In genomic region chr9:46352651-46353329, GRCm38 (mm10) we compare ENCODE assay signal across 21 mouse cellular contexts. TPM values are rescaled to one million over a fixed set of nuclear protein-coding genes. Genes with fewer than 3 reads are reported as not detected.
DNase-seq lines count a peak whose midpoint lies in the region; ATAC-seq and TF ChIP-seq lines count a peak whose summit lies in the region.
"Had no signal": no experiment of that assay in that cellular context is flagged by ENCODE, and none has a peak within 500 bp of the region (broad histone marks: within the 10 kb centered on the region; RNA-seq: fewer than 3 reads in every experiment).

No protein-coding gene starts in this region.

- H3K9me3 ChIP-seq in kidney, embryonic 15.5 days (replicated peaks), result no peaks in the 10 kb centered on the region
- no peaks in the 10 kb centered on the region for H3K9me3 ChIP-seq in midbrain, embryonic 13.5 days
- H3K9me3 ChIP-seq in midbrain, embryonic 14.5 days (ENCODE audit: control insufficient read depth, low read length), result no peaks in the 10 kb centered on the region
- no peaks in the 10 kb centered on the region for H3K9me3 ChIP-seq in midbrain, postnatal 0 days (ENCODE audit: low read length)
- H3K9me3 ChIP-seq: forebrain, embryonic 15.5 days had no signal

- H3K27me3 ChIP-seq in kidney, embryonic 15.5 days, result peaks cover 27% of the 10 kb centered on the region
- peaks cover 11% of the 10 kb centered on the region; the same call in 1 of the 2 replicates for H3K27me3 ChIP-seq in midbrain, embryonic 13.5 days
- H3K27me3 ChIP-seq in midbrain, embryonic 14.5 days (ENCODE audit: control insufficient read depth, insufficient read depth, low read length), result no peaks in the 10 kb centered on the region
- no peaks in the 10 kb centered on the region; the same call in 1 of the 2 replicates for H3K27me3 ChIP-seq in midbrain, postnatal 0 days (ENCODE audit: insufficient read depth, low read length)

- DNase-seq in heart, adult 11 months, result peak; percentile 79
- DNase-seq in heart, postnatal 4 days, result no peak
- no peak for DNase-seq in kidney, adult 9 months
- no peak for DNase-seq in midbrain, embryonic 14.5 days
- DNase-seq in midbrain, postnatal 0 days (ENCODE audit: low spot score), result no peak
- DNase-seq: adrenal gland, postnatal 36 days; cerebellum, adult 9-11 months; heart, adult 2 months; thymus, adult 18-20 months had no signal

- no peak overlapping the region for H3K9ac ChIP-seq in kidney, embryonic 15.5 days
- 0 out of 2 replicates have a peak overlapping the region, but pooled peaks have one; percentile 14 for H3K9ac ChIP-seq in midbrain, embryonic 13.5 days (replicated peaks)
- H3K9ac ChIP-seq in midbrain, embryonic 14.5 days (replicated peaks; ENCODE audit: low read length), result no peak overlapping the region
- H3K9ac ChIP-seq in midbrain, postnatal 0 days (replicated peaks; ENCODE audit: low read length, poor library complexity, severe bottlenecking), result peak overlapping the region; percentile 44; the same call in 1 of the 2 replicates
- H3K9ac ChIP-seq: forebrain, embryonic 15.5 days had no signal

- no peaks in the 10 kb centered on the region for H3K36me3 ChIP-seq in kidney, embryonic 15.5 days
- H3K36me3 ChIP-seq in midbrain, embryonic 13.5 days, result no peaks in the 10 kb centered on the region
- H3K36me3 ChIP-seq in midbrain, embryonic 14.5 days (ENCODE audit: control insufficient read depth, insufficient read depth, low read length), result no peaks in the 10 kb centered on the region
- H3K36me3 ChIP-seq in midbrain, postnatal 0 days (ENCODE audit: insufficient read depth, low read length), result no peaks in the 10 kb centered on the region
- H3K36me3 ChIP-seq: forebrain, embryonic 15.5 days had no signal

- H3K4me3 ChIP-seq in kidney, embryonic 15.5 days (replicated peaks), result no peak overlapping the region
- no peak overlapping the region for H3K4me3 ChIP-seq in midbrain, embryonic 13.5 days (replicated peaks)
- no peak overlapping the region for H3K4me3 ChIP-seq in midbrain, embryonic 14.5 days (replicated peaks; ENCODE audit: low read depth, low read length)
- H3K4me3 ChIP-seq in midbrain, postnatal 0 days (ENCODE audit: low read depth, low read length), result no peak overlapping the region
- H3K4me3 ChIP-seq: forebrain, embryonic 15.5 days; heart, adult 2 months; myocyte had no signal

- no peak overlapping the region for H3K27ac ChIP-seq in kidney, embryonic 15.5 days
- peak overlapping the region; percentile 31; the same call in 1 of the 2 replicates for H3K27ac ChIP-seq in midbrain, embryonic 13.5 days
- no peak overlapping the region for H3K27ac ChIP-seq in midbrain, embryonic 14.5 days (replicated peaks; ENCODE audit: low read depth, low read length)
- H3K27ac ChIP-seq in midbrain, postnatal 0 days (ENCODE audit: low read depth, low read length), result no peak overlapping the region
- H3K27ac ChIP-seq: forebrain, embryonic 15.5 days; heart, adult 2 months; kidney, postnatal 0 days; macrophage had no signal

- no peak for TF ChIP-seq CTCF in midbrain, postnatal 0 days (IDR thresholded peaks at IDR 0.05)

- H3K4me1 ChIP-seq in kidney, embryonic 15.5 days, result peaks cover 10% of the 10 kb centered on the region
- H3K4me1 ChIP-seq in midbrain, embryonic 13.5 days (replicated peaks), result peaks cover 37% of the 10 kb centered on the region
- peaks cover 29% of the 10 kb centered on the region for H3K4me1 ChIP-seq in midbrain, embryonic 14.5 days (ENCODE audit: control insufficient read depth, insufficient read depth, low read length)
- H3K4me1 ChIP-seq in midbrain, postnatal 0 days (ENCODE audit: insufficient read depth, low read length), result no peaks in the 10 kb centered on the region

- WGBS in kidney, embryonic 15.5 days, result 52% methylated on average over 12 of the region's 12 CpGs
- WGBS in midbrain, embryonic 13.5 days, result 56% methylated on average over 12 of the region's 12 CpGs
- 52% methylated on average over 12 of the region's 12 CpGs for WGBS in midbrain, embryonic 14.5 days
- 52% methylated on average over 12 of the region's 12 CpGs for WGBS in midbrain, postnatal 0 days

- peak overlapping the region; percentile 26; the same call in 1 of the 2 replicates for H3K4me2 ChIP-seq in kidney, embryonic 15.5 days
- no peak overlapping the region for H3K4me2 ChIP-seq in midbrain, embryonic 13.5 days (replicated peaks)
- H3K4me2 ChIP-seq in midbrain, embryonic 14.5 days (ENCODE audit: low read length), result no peak overlapping the region
- H3K4me2 ChIP-seq in midbrain, postnatal 0 days (ENCODE audit: low read depth, low read length, poor library complexity, severe bottlenecking), result no peak overlapping the region
- H3K4me2 ChIP-seq: forebrain, embryonic 15.5 days had no signal

- ATAC-seq in kidney, embryonic 15.5 days (replicated peaks; ENCODE audit: low FRiP score), result no peak
- ATAC-seq in midbrain, embryonic 13.5 days, result 0 out of 2 replicates have a peak, but pooled peaks have one; percentile 62
- no peak for ATAC-seq in midbrain, embryonic 14.5 days (ENCODE audit: low FRiP score, low TSS enrichment)
- ATAC-seq in midbrain, postnatal 0 days (ENCODE audit: low FRiP score), result no peak
- ATAC-seq in erythroid progenitor cell, adult 5-6 weeks (replicated peaks; ENCODE audit: low FRiP score, poor library complexity, severe bottlenecking), result no peak
- ATAC-seq: inflammation-experienced regulatory T-cells, adult 6 months; Patski had no signal

RNA-seq across cellular contexts. Expression of gene 4931429L15Rik, which starts 33.0 kb away (rescaled TPM):
- not detected for total RNA-seq in heart, postnatal 4 days (2021)
- polyA plus RNA-seq in kidney, embryonic 15.5 days (2015; fragmentation: Nextera tagmentation; extraction: Ambion mirVana), result not detected in 2 replicates
- polyA plus RNA-seq in midbrain, embryonic 13.5 days (2015; fragmentation: Nextera tagmentation; extraction: Ambion mirVana), result 0.13 TPM in 1 of 2 replicates, not detected in the other
- polyA plus RNA-seq in midbrain, embryonic 14.5 days (2014; fragmentation: Nextera tagmentation; extraction: Ambion mirVana), result not detected in 2 replicates
- total RNA-seq in midbrain, postnatal 0 days (2014; rRNA removed), result not detected in 2 replicates
- not detected in 2 replicates for polyA plus RNA-seq in midbrain, postnatal 0 days (2015; fragmentation: Nextera tagmentation; extraction: Ambion mirVana)
- total RNA-seq in erythroid progenitor cell, adult 5-6 weeks (2015; ENCODE audit: low replicate concordance), result not detected in 2 replicates
- total RNA-seq in erythroid progenitor cell, adult 5-6 weeks (2017; ENCODE audit: low replicate concordance), result not detected in 2 replicates
- total RNA-seq: adrenal gland, postnatal 36 days; CH12.LX; gastrocnemius, adult 8-10 months; heart, adult 2 months; liver, adult 2 months had no signal
- polyA plus RNA-seq: forebrain, embryonic 15.5 days; inflammation-experienced regulatory T-cells, adult 6 months; kidney, postnatal 0 days; liver, adult 2 months; macrophage; myocyte; Patski had no signal

Comparison
In these comparisons a context has a peak if more than half of its experiments do, and no peak if none do; other contexts are left out.
1. H3K9ac ChIP-seq: peak in midbrain, embryonic 13.5 days (single experiment) and midbrain, postnatal 0 days (single experiment); none in kidney, embryonic 15.5 days (single experiment) and midbrain, embryonic 14.5 days (single experiment).